Mouse (Mus musculus) bone marrow, adult 2 months (tissue): ENCODE measurements around the gene Taf3. TPM values are rescaled to one million over a fixed set of nuclear protein-coding genes. Genes with fewer than 3 reads are reported as not detected.

ENCODE experiments used
- H3K27ac ChIP-seq: fragments of 200-500 bp; 2 replicates; pipeline ENCODE4 v1.5.1; 2012; ENCODE audit warnings: low read depth, mild to moderate bottlenecking, control low read depth, inconsistent platforms, low read length; ENCODE audit not compliant: control insufficient read depth, poor library complexity, insufficient read depth
- H3K4me1 ChIP-seq: fragments of 200-500 bp; 2 replicates; pipeline ENCODE4 v1.6.1; 2011; ENCODE audit warnings: low read length; ENCODE audit not compliant: control insufficient read depth, insufficient read depth
- H3K4me3 ChIP-seq: fragments of 200-500 bp; replicated peaks from 2 replicates; pipeline ENCODE3; 2011; ENCODE audit warnings: mild to moderate bottlenecking, low read depth, low read length, control low read depth; ENCODE audit not compliant: control insufficient read depth
- CTCF ChIP-seq: fragments of 200-500 bp; IDR thresholded peaks from 2 replicates; pipeline ENCODE4 v1.5.1; 2011; ENCODE audit warnings: low read length, control low read depth; ENCODE audit not compliant: control insufficient read depth, insufficient read depth
- POLR2A ChIP-seq: fragments of 200-500 bp; IDR thresholded peaks from 2 replicates; pipeline ENCODE4 v1.6.1; 2011; ENCODE audit warnings: low read depth, mild to moderate bottlenecking, control low read depth, low read length, borderline replicate concordance; ENCODE audit not compliant: control insufficient read depth
- WGBS: fragments of 180-500 bp; shearing (Covaris S2); methylation state at CpG from one replicate; pipeline ENCODE4 v1.1.7; 2018; 5-methylcytosine and 5-hydroxymethylcytosine counted together
- polyA plus RNA-seq: library from polyadenylated mRNA; stranded (reverse); fragments of >200 nt; gene quantifications from 2 replicates; pipeline ENCODE4 v1.2.4, GENCODE M21; 2011; ENCODE audit warnings: low replicate concordance; ENCODE audit not compliant: missing spikeins, insufficient read depth, insufficient read length

Taf3 gene
- polyA plus RNA-seq, 1 experiment: 6.5 TPM

DNA sequence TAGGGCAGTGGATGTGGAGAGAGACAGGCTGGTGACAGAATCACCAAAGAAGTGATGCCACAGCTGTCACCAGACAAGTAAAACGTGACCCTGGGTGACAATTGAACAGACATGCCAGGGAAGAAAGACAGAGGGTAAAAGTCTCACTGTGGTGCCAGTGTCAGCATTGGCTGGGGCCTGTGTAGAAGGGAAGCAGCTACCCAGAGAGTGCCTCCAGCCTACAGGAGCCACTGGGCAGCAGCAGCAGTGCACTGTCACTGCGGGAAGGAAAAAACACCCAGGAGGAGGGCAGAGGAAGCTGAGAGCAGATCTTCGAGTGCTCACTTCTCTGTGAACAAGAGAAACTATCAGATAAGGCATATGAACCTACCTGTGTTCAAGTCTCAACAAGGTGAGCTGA is 86.7 kb downstream of the Taf3 start:
- TF ChIP-seq CTCF (no peak), POLR2A (no peak)
- H3K27ac ChIP-seq: no peak overlapping the region
- WGBS: 22% methylated on average over 3 of the region's 3 CpGs
- H3K4me1 ChIP-seq: peaks cover 3% of the 10 kb centered on the region; the same call in 1 of the 2 replicates
- H3K4me3 ChIP-seq: no peak overlapping the region

DNA sequence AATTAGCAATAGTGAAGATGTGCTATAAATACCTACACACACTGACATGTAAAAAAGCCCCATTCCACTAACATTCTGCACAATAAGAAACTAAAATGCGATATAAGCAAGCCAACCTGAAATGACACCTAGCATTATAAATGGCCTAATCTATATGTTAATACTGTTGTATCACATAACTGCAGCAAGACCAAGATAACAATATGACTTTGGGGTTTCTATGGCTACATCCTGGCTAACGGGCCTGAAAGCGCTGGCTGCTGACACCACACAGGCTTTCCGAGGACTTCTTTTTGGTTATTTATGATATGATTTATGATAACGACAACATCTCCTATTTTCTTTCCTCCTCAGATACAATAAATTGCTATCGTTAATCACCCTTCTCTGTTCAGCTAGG is 90.4 kb downstream of the Taf3 start:
- Histone ChIP-seq H3K27ac (no peak overlapping the region), H3K4me3 (no peak overlapping the region), H3K4me1 (no peaks in the 10 kb centered on the region; the same call in none of the 2 replicates)
- WGBS: 62% methylated on average over 6 of the region's 6 CpGs
- TF ChIP-seq POLR2A (no peak), CTCF (no peak)

DNA sequence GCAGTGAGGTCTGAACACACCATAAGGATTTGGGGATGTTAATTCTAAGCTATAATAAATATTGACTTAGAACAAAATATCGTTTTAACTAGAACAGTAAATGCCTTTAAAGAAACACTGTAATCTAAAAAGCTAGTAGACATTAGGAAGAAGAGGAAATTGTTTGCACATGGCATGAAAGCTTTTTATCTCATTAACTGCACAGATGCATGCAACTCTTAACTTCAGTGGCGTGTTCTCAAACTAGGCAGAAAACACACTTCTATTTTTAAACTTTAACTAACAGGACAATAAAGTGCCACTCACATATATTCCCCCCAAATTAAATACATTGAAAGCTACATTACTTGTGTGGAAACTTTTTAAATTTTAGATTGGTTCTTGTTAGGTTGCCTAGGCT is 91.8 kb downstream of the Taf3 start:
- Histone ChIP-seq H3K27ac (no peak overlapping the region), H3K4me1 (no peaks in the 10 kb centered on the region; the same call in none of the 2 replicates), H3K4me3 (no peak overlapping the region)
- 63% methylated on average over 2 of the region's 2 CpGs for WGBS
- no peak for TF ChIP-seq CTCF
- TF ChIP-seq POLR2A: no peak

DNA sequence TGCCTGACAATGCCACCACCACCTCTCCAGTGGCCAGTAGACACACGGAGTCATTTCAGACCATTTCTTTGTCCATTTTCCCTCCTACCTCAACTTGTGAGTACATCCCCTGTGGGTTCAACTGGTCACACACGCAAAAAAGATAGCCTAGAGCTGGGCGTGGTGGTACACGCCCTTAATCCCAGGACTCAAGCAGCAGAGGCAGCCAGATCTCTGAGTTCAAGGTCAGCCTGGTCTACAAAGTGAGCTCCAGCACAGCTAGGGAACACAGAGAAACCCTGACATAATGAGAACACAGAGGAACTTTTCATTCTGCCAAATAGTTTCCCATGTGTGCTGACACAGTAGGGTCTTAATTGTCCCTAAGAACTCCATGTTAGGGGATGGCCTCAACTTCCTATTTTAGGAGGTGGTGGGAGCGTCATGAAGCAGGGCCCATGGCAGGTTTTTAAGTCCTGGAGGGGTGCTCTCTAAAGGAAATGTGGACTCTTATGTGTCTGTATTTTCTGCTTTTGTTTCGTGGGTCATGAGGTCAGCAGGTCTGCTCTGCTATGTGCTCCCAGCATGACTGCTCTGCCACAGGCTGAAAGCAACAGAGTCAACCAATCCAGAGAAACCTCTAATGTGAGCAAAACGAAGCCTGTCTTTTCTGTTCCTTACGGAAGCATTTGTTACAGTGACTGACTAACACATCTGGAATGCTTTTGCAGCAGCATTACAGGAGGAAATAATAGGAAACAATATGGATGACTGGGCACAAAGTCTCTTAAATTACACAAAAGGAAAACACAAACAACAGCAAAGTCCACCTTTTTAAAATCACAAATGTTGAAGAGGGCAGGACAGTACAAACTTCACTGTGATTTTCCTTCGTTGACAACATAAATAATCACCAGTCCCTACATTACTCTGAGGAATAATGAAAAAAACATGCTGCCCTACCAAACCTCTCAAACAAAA is 92.5 kb downstream of the Taf3 start:
- H3K4me3 ChIP-seq: no peak overlapping the region
- H3K4me1 ChIP-seq: no peaks in the 10 kb centered on the region; the same call in none of the 2 replicates
- WGBS: 76% methylated on average over 9 of the region's 9 CpGs
- TF ChIP-seq POLR2A (no peak), CTCF (no peak)
- no peak overlapping the region for H3K27ac ChIP-seq

DNA sequence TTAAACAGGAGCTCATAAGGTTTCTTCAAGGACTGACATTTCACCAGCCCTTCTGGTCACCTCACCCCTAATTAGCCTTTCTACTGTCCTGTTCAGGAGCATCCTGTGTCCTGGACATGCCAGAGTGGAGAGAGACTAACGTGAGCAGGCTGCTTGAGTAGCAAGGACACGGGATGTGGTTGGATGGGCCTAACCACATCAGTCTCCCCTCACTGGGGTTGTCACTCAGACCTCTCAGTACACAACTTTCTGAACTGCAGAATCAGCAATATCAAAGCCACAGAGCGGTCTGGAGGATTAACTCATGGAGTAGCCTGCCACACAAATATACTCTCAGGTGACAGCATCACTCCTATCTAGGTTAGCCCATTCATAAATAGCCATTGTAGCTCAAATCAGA is 101.7 kb downstream of the Taf3 start:
- 31% methylated on average over 3 of the region's 3 CpGs for WGBS

DNA sequence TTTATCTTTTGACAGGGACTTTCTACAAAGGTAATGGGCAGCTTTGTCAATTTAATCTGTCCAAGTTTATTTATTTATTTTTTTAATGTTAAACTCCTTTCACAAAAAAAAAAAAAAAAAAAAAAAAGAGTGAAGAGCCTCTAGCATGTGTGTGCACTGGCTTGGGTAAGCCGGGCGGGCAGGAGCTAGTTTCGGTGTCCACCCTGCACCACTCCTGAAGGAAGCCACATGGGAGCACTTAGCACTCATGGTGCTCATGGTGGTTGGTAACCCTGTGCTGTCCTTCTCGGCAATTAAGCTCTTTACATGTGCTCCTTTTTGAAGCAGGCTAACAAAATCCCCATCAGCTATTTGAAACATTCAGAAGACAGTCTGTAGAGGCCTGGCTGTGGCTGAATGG is 102.8 kb downstream of the Taf3 start:
- Histone ChIP-seq H3K4me3 (no peak overlapping the region), H3K4me1 (no peaks in the 10 kb centered on the region; the same call in 1 of the 2 replicates), H3K27ac (no peak overlapping the region)
- WGBS: 89% methylated on average over 4 of the region's 4 CpGs
- TF ChIP-seq POLR2A (no peak), CTCF (no peak)

More for the DNA sequence above, 101.7 kb downstream of the Taf3 start:
- H3K4me1 ChIP-seq: no peaks in the 10 kb centered on the region; the same call in 1 of the 2 replicates
- H3K4me3 ChIP-seq: no peak overlapping the region
- TF ChIP-seq POLR2A (no peak), CTCF (no peak)
- H3K27ac ChIP-seq: no peak overlapping the region

DNA sequence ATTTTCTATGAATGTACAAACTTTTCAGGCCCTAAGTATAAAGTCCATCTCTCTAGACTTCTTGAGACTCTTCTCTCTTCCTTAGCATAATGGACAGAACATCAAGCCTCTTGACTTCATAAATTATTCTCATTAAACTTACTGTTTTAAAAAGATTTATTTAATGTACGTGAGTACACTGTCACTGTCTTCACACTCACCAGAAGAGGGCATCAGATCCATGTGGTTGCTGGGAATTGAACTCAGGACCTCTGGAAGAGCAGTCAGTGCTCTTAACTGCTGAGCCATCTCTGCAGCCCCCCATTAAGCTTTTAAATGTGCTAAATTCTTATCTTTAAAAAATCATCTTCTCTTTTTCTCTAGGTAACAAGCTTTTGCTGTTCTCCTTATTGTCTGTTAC is 105.4 kb downstream of the Taf3 start:
- TF ChIP-seq POLR2A (no peak), CTCF (no peak)
- Histone ChIP-seq H3K4me1 (no peaks in the 10 kb centered on the region; the same call in 1 of the 2 replicates), H3K27ac (no peak overlapping the region), H3K4me3 (no peak overlapping the region)
- WGBS: 69% methylated on average over 1 of the region's 1 CpGs

DNA sequence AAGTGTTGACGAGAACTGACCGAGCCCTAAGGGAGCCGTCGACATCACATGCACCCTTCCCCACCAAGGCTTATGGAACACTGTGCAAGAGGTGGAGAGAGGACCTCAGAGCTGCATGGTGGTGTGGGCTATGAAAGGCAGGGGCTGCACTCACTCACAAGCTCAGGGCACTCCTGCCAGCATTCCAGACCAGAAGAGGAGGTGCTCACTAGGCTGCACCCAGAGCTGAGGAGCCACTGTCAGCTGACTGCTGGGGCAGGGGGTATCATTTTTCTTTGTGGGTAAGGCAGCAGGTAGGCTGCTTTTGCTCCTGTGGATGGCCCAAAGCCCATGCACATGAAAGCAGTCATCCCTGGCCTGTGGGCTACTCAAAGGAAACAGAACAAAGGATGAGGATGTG is 109.1 kb downstream of the Taf3 start:
- Histone ChIP-seq H3K4me3 (no peak overlapping the region), H3K27ac (no peak overlapping the region), H3K4me1 (no peaks in the 10 kb centered on the region; the same call in 1 of the 2 replicates)
- 90% methylated on average over 4 of the region's 4 CpGs for WGBS
- TF ChIP-seq POLR2A (no peak), CTCF (no peak)
